Mouse (Mus musculus) adrenal gland, adult (tissue): ENCODE measurements at regions not wholly inside any gene's neighbourhood (a gene's known extent, or its start where the extent isn't known, plus 50 kb on each side); places are given as distances from the start of the nearest gene placed in this dataset.
A peak's percentile ranks its signal among the peaks of the same experiment; 100 is the strongest.

Source experiments
- DNase-seq, 2 experiments: peaks; one replicate each; pipeline ENCODE4 v3.0.0; 2022 to 2023; ENCODE audit warnings: low spot score in 1 of 2; ENCODE audit not compliant: inconsistent age in 2 of 2

DNA sequence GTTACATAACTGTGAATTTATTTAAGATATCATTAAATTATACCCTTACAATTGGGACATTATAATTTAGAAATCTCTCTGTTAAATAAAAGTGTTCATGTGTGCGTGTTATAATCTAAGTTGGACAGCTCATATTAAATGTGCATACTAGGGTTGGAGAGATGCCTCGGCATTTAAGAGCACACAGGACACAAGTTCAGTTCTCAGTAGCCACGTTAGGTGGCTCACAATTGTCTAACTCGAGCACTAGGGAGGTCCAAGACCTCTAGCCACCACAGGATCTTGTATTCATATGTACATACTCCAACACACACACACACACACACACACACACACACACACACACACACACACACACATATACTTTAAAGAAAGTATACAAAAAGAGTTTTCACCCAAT, 56.0 kb downstream of the Foxf2 start:
- no peak for DNase-seq

DNA sequence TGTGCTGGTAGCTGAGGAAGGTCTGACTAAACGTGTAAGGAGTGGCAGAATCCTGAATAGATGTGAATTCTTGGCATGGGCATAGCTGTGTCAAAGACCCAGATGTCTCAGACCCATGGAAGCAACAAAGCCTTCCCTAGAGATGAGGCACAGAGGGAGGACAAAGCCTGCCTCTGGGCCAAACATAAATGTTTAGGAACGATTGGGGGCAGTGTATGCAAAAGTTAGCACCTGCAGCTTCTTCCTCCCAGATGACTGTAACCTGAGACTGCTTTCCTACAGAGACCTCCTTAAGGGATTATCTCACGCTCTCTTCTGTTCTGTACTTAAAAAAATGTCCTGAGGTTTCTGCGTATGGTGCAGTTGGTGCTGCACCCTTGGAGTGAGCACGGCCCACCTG, 57.7 kb downstream of the Foxf2 start:
- DNase-seq, result no peak

DNA sequence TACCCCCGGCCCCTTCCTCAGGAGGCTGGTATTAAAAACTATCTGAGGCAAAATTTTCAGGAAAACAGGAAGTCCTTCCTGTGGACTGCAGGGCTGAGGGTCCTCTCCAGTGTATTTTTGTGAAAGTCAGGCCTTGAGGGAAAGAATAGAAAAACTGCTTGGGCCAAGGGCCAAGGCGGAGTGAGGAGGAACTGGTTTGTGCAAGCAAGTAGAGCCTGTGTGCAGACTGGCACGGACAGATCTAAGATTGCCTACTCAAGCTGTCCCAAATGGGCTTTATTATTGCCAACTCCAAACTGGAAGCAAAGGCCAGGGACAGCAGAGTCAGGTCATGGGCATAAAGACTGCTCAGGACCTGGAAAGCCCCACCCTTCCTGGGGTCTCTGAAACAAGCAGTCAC, 62.9 kb downstream of the Foxf2 start:
- DNase-seq, result peak in 1 of 2 experiments; percentile 23

DNA sequence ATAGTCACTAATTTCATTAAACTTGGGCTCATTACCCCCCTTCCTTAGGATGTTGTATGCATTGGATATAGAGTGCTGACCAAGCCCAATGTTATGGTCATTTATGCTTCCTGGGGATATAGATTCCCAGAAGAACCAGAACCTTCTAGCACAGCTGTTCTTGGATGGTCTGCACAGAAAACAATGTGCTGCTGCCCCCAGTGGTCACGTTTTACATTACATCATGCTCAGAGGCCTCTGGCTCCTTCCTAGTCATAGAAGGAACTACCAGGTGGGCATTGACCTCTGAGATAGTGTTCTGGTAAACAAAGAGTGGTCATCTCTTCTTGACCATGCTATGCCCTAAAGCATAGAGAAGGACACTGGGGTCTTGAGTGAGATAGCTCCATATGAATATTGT, 63.7 kb downstream of the Foxf2 start:
- peak; percentile 5 to 51 for DNase-seq

DNA sequence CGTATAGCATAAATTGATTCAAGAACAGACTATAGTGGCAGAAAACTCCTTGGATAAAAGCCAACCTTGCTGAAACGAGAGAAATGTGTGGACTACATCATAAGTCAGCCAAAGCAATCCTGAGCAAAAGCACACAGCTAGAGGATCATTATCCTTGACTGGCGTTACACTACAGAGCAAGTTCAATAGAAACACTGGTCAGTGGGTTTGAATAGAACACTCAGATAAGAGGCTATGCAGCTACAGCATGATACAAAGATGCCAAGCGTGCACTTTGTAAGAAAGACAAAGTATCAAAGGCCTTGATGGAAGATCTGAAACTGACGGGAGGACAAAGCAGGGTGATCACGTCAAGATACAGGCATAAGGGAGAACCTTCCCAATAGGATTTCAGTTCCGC, 70.1 kb downstream of the Foxf2 start:
- no peak for DNase-seq

DNA sequence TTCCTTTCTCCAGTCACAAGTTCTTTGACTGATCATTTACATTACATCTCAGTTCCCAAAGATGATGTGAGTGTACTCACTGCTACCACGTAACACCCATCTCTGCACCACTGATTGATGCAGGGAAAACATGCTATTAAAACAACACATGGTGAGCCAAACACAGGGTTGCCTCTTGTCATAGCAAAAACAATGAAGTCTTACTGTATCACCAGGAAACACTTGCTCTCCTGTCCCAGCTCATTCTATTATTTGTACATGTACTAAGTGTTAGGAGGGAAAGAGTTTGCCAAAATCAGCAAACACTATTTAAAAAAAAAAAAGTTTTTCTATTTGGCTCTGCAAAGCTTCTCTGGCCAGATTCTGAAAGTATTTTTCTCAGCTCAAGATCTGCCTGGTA, 78.6 kb downstream of the Foxf2 start:
- DNase-seq, result no peak

DNA sequence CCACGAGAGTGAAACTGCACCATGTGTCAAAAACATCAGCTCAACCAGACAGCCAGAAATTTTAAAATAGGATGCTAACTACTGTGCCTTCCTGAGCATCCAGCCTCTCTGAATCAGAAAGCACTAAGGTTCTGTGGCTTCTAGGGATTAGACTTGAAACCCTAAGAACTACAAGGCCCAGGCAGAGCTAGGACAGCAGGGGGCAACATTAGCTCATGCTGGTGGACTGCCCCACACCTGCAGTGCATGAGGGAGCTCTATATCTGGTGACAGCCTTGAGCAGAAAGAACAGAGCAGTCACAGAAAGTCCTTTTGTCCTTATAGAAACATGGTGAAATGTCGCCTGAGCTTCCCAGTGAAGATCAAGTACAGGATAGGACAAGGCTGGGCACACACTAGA, 79.8 kb downstream of the Foxf2 start:
- DNase-seq, result no peak

DNA sequence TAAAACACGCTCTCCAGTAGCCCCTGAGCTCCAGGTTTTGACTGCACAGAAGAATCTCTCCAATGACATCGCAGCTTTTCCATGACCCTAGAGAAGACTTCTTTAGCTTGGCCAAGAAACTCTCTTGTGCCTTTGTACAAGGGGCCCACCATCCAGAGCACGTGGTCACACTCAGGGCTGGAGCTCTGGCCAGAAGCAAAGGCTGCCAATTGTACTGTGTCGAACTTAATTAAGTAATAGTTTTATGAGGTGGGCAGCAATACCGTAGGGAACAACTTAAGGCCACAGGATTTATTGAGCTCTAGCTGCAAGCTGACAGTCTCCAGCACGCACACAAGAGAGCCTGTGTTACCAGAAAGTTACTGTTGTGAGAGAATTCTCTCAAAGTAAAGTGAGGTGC, 85.1 kb downstream of the Foxf2 start:
- no peak for DNase-seq

DNA sequence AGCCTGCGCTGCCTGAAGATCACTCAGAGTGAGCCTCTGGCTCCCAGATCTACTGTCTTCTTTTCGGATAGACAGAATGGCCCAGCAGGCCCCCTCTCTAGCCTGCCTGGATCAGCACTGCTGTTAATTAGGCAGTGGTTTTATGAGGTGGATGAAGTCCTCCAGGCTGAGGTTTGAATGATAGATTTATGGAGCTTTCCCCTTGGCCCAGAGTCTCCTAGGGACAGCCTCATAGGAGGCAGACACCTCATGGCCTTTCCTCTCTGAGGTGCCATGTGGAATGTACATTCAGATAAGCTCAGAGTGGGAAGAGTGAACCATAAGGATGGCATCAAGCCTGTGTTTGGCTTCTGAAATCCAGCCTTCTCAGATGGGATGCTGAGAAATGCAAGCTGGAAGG, 90.1 kb downstream of the Foxf2 start:
- no peak for DNase-seq

DNA sequence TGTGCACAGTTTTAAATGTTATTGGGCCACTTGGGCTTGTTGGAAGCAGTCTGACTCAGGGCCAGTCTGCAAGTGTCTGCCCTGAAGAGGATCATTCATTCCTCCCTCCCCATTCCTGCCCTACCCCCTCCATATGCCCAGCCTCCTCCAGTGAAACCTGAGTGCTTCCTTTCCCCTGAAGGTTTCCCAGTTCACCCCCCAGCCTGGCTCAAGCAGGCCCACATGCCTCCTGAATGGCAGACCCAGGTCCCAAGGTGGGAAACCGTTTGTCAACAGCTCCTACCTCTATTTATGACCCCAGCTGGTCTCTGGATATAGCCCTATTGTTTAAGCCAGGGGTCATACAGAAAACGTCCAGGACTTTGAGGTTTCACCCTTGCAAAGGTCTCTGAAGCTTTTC, 89.7 kb upstream of the Foxc1 start:
- DNase-seq, result no peak

DNA sequence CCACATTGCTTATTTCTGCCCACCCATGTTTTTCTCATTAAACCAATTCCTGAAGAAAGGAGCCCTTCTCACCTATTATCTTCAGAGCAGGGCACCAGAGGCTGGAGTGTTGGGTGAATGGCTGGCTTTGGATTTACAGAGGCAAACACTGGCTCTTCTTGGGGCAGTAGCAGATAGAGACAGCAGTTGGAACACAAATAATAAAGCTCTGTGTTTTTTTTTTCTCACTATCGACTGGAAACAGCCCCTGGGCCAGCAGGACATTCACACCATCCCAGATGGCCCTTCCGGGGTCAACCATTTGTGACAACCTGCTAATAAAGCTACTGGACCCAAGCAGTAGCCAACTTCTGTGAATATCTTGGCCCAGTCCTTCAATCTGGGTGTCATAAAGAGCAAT, 85.7 kb upstream of the Foxc1 start:
- no peak for DNase-seq

DNA sequence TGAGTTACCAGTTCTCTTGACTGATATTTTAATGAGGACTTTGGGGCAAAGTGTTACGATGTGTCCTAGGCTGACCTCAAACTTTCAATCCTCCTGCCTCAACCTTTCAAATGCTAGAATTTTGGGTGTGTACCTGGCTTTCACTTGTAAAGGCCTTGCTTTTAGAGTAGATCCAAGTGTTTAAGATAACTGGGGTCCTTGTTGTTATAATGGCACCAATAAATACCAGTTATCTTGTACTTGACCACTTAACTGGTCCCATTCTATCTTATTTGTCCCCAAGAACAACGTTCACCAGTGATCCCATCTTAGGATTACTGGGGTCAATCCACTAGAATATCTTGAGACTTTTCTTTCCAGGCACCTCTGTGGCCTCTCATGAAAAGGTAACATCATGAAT, 77.6 kb upstream of the Foxc1 start:
- no peak for DNase-seq

DNA sequence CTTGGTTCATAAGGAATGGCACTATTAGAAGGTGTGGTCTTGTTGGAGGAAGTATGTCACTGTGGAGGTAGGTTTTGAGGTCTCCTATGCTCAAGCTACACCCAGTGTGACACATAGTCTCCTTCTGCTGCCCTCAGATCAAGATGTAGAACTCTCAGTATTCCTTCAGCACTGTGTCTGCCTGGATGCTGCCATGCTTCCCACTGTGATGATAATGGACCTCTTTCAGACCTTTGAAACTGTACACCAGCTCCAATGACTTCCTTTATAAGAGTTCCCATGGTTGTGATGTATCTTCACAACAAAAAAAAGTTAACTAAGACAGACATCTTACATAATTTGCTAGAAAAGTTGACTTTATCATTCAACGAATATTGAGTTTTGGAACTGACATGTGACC, 60.2 kb upstream of the Foxc1 start:
- no peak for DNase-seq
